Mouse (Mus musculus) cerebellum, adult 2 months (tissue): Measurements from ENCODE around the gene Smarcd1.

Experiments
- CTCF ChIP-seq: fragments of 200-500 bp; IDR thresholded peaks from 2 replicates; pipeline ENCODE4 v1.5.1; 2011; ENCODE audit warnings: low read depth, mild to moderate bottlenecking, control low read depth, low read length, moderate library complexity, borderline replicate concordance; ENCODE audit not compliant: insufficient read depth
- POLR2A ChIP-seq: fragments of 200-500 bp; IDR thresholded peaks from 2 replicates; pipeline ENCODE4 v1.6.1; 2011; ENCODE audit warnings: low read length, control low read depth, borderline replicate concordance; ENCODE audit not compliant: insufficient read depth

GRCm38 (mm10) chr15:99661121-99661830 lies 40.7 kb upstream of the Smarcd1 start:
- TF ChIP-seq POLR2A, result no peak
- TF ChIP-seq CTCF, result no peak
